Mouse (Mus musculus): ENCODE measurements around the gene Rmi2. TPM values are rescaled to one million over a fixed set of nuclear protein-coding genes. Genes with fewer than 3 reads are reported as not detected.

Gene Rmi2
- total and polyA plus RNA-seq, 3 experiments = 2.8 to 8.0 TPM; not detected in 1

DNA sequence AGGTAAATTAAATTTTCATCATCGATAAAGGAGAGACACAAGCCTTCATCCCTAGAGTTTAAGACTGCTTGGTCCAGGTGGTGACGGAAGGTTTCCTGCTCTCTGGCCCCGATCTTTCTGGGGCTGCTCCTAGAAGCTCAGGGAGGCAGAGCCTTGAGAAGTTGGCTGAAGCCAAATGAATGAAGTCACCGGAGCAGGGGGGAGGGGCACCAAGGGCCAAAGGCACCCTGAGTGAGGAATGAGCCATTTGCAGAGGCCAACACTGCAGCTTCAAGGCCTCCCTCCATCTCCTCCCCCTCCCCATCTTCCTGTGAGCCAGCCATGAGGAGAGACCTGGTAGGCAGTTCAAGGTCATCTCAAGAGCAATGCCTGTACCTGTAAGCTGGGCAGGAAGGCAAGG is 58.3 kb downstream of the Rmi2 start:
- Histone ChIP-seq H3K4me1 (ENCODE audit: control insufficient read depth in 1 of 2, insufficient read depth in 2 of 2, low read length in 2 of 2) (no peaks in the 10 kb centered on the region), H3K27me3 (ENCODE audit: control insufficient read depth in 1 of 2, insufficient read depth in 2 of 2, low read length in 2 of 2) (peaks cover 0 to 6% of the 10 kb centered on the region in 2 experiments; a peak in 2 of 4 replicates), H3K36me3 (ENCODE audit: control insufficient read depth in 1 of 2, insufficient read depth in 2 of 2, low read length in 2 of 2) (no peaks in the 10 kb centered on the region), H3K79me2 (ENCODE audit: control insufficient read depth, insufficient read depth, low read length, poor library complexity) (no peaks in the 10 kb centered on the region), H3K9me3 (replicated peaks; ENCODE audit: insufficient read depth, low read length) (no peaks in the 10 kb centered on the region), H3K9ac (ENCODE audit: control insufficient read depth, low read depth, low read length, poor library complexity, severe bottlenecking) (no peak overlapping the region), H3K27ac (ENCODE audit: control insufficient read depth, low read depth, low read length) (no peak overlapping the region), H3K4me3 (ENCODE audit: control insufficient read depth in 1 of 2, insufficient read depth in 1 of 2, low read depth in 2 of 2, low read length in 2 of 2) (no peak overlapping the region)
- no peak for TF ChIP-seq ZC3H11A (IDR thresholded peaks at IDR 0.05; ENCODE audit: low read depth, low read length)
- no peak for TF ChIP-seq MYB (IDR thresholded peaks at IDR 0.05; ENCODE audit: low read depth, low read length)
- no peak for TF ChIP-seq TBP (IDR thresholded peaks at IDR 0.05; ENCODE audit: low read depth, low read length)
- no peak for TF ChIP-seq POLR2A (IDR thresholded peaks at IDR 0.05; ENCODE audit: control insufficient read depth in 1 of 2, insufficient read depth in 1 of 2, low read depth in 1 of 2, low read length in 2 of 2, poor library complexity in 1 of 2)
- TF ChIP-seq TAL1 (IDR thresholded peaks at IDR 0.05; ENCODE audit: low read length) = no peak
- no peak for TF ChIP-seq MAX (IDR thresholded peaks at IDR 0.05; ENCODE audit: low read length)
- TF ChIP-seq CHD1 (IDR thresholded peaks at IDR 0.05; ENCODE audit: low read depth, low read length) = no peak
- no peak for TF ChIP-seq TCF12 (IDR thresholded peaks at IDR 0.05; ENCODE audit: low read depth, low read length)
- no peak for TF ChIP-seq MXI1 (IDR thresholded peaks at IDR 0.05; ENCODE audit: low read depth, low read length)
- no peak for TF ChIP-seq RAD21 (IDR thresholded peaks at IDR 0.05; ENCODE audit: low read depth, low read length)
- no peak for TF ChIP-seq JUND (IDR thresholded peaks at IDR 0.05; ENCODE audit: low read depth, low read length)
- TF ChIP-seq HCFC1 (IDR thresholded peaks at IDR 0.05; ENCODE audit: low read depth, low read length) = no peak
- DNase-seq (ENCODE audit: low read depth, low spot score) = no peak

DNA sequence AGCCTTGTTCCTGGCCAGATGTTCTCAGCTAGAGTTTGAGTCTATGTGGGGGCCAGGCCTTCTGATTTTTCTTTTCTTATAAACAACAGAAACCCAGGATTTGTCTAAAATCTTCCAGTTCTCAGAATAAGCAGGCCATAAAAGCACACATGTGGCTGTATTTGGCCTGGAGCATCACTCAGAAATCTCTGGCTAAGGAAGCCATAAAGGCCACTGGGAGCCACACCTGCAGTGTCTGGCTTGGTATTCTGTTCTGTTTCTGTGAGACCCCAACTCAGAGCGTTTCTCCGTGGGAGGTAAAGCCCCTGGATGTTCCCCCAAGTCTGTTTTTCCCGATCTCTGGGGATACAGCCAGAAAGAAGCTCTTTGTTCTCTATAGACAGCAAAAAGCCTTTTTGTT is 61.0 kb downstream of the Rmi2 start:
- Histone ChIP-seq H3K27me3 (ENCODE audit: control insufficient read depth in 1 of 2, insufficient read depth in 2 of 2, low read length in 2 of 2) (peaks cover 0 to 6% of the 10 kb centered on the region in 2 experiments; a peak in 1 of 4 replicates), H3K36me3 (ENCODE audit: control insufficient read depth in 1 of 2, insufficient read depth in 2 of 2, low read length in 2 of 2) (no peaks in the 10 kb centered on the region), H3K9ac (ENCODE audit: control insufficient read depth, low read depth, low read length, poor library complexity, severe bottlenecking) (no peak overlapping the region), H3K9me3 (replicated peaks; ENCODE audit: insufficient read depth, low read length) (no peaks in the 10 kb centered on the region), H3K4me3 (ENCODE audit: control insufficient read depth in 1 of 2, insufficient read depth in 1 of 2, low read depth in 2 of 2, low read length in 2 of 2) (no peak overlapping the region), H3K27ac (ENCODE audit: control insufficient read depth, low read depth, low read length) (no peak overlapping the region), H3K4me1 (ENCODE audit: control insufficient read depth in 1 of 2, insufficient read depth in 2 of 2, low read length in 2 of 2) (no peaks in the 10 kb centered on the region), H3K79me2 (ENCODE audit: control insufficient read depth, insufficient read depth, low read length, poor library complexity) (no peaks in the 10 kb centered on the region)
- DNase-seq (ENCODE audit: low read depth, low spot score) = no peak
- TF ChIP-seq POLR2AphosphoS2 (IDR thresholded peaks at IDR 0.05; ENCODE audit: low read length) = no peak
- no peak for TF ChIP-seq RCOR1 (IDR thresholded peaks at IDR 0.05; ENCODE audit: low read depth, low read length)
- no peak for TF ChIP-seq KAT2A (conservative IDR thresholded peaks at IDR 0.05; ENCODE audit: low read depth, low read length)
- TF ChIP-seq MYC (IDR thresholded peaks at IDR 0.05; ENCODE audit: low read depth, low read length) = no peak
- no peak for TF ChIP-seq ELF1 (IDR thresholded peaks at IDR 0.05; ENCODE audit: low read depth, low read length)
- no peak for TF ChIP-seq BHLHE40 (IDR thresholded peaks at IDR 0.05; ENCODE audit: borderline replicate concordance, low read depth, low read length)
- no peak for TF ChIP-seq ZNF384 (IDR thresholded peaks at IDR 0.05; ENCODE audit: low read depth, low read length)
- TF ChIP-seq NELFE (IDR thresholded peaks at IDR 0.05; ENCODE audit: low read depth, low read length) = no peak
- TF ChIP-seq MAX (IDR thresholded peaks at IDR 0.05; ENCODE audit: low read length) = no peak
- no peak for TF ChIP-seq USF2 (IDR thresholded peaks at IDR 0.05; ENCODE audit: borderline replicate concordance in 1 of 2, insufficient read depth in 1 of 2, low read depth in 1 of 2, low read length in 2 of 2)
- no peak for TF ChIP-seq TAL1 (IDR thresholded peaks at IDR 0.05; ENCODE audit: low read length)
- TF ChIP-seq ETS1 (IDR thresholded peaks at IDR 0.05; ENCODE audit: low read depth, low read length) = no peak
- no peak for TF ChIP-seq CHD1 (IDR thresholded peaks at IDR 0.05; ENCODE audit: low read depth, low read length)
